In the genomic region with DNA sequence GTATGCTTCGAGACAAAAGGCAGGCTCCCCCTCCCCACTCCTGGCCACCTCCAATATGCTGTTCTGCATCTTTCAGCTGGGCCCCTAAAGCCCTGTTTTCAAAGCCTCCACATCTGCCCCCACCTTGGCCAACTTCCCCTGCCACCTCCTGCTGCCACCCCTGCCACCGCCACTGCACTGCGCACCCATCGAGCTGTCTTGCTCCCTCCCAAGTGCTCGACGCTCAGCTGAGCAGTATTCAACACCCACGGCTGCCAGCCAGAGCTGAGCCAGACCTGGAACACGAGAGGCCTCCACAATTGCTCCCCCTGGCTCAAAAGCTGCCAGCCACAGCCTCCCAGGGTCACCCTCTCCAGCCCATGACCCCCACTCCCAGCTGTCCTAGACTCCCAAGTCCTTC, we compare ENCODE assay signal across 24 mouse cellular contexts. TPM values are rescaled to one million over a fixed set of nuclear protein-coding genes. Genes with fewer than 3 reads are reported as not detected.
DNase-seq lines count a peak whose midpoint lies in the region; ATAC-seq and TF ChIP-seq lines count a peak whose summit lies in the region.
"Had no signal": no experiment of that assay in that cellular context is flagged by ENCODE, and none has a peak within 500 bp of the region (broad histone marks: within the 10 kb centered on the region; RNA-seq: fewer than 3 reads in every experiment).

No protein-coding gene starts in this region.

- intact Hi-C loops in left cerebral cortex, adult 2 months (cut with DNase I) = no loop called here
- intact Hi-C loops in left cerebral cortex, postnatal 4 days (cut with DNase I) = no loop called here

- no peak overlapping the region for H3K4me3 ChIP-seq in forebrain, embryonic 14.5 days (ENCODE audit: low read depth, low read length)
- no peak overlapping the region for H3K4me3 ChIP-seq in forebrain, embryonic 16.5 days (replicated peaks; ENCODE audit: low read length)
- H3K4me3 ChIP-seq in left cerebral cortex, adult 2 months = no peak overlapping the region
- peak overlapping the region; percentile 41; the same call in 1 of the 2 replicates for H3K4me3 ChIP-seq in E14TG2a.4 (replicated peaks; ENCODE audit: low read length)
- H3K4me3 ChIP-seq: embryonic facial prominence, embryonic 15.5 days; heart, embryonic 13.5 days; layer of hippocampus, adult 2 months; limb, embryonic 13.5 days; liver, embryonic 13.5 days; neural tube, embryonic 12.5 days had no signal

- WGBS in forebrain, embryonic 14.5 days = 45% methylated on average over 8 of the region's 8 CpGs
- WGBS in forebrain, embryonic 16.5 days = 33% methylated on average over 8 of the region's 8 CpGs

- no peaks in the 10 kb centered on the region for H3K9me3 ChIP-seq in forebrain, embryonic 14.5 days (replicated peaks; ENCODE audit: control insufficient read depth, low read length)
- no peaks in the 10 kb centered on the region for H3K9me3 ChIP-seq in forebrain, embryonic 16.5 days (ENCODE audit: control insufficient read depth, low read length)
- H3K9me3 ChIP-seq in E14TG2a.4 (ENCODE audit: low read length) = no peaks in the 10 kb centered on the region
- H3K9me3 ChIP-seq: embryonic facial prominence, embryonic 15.5 days; heart, embryonic 13.5 days; limb, embryonic 13.5 days; liver, embryonic 13.5 days; neural tube, embryonic 12.5 days had no signal

- H3K27ac ChIP-seq in forebrain, embryonic 14.5 days (ENCODE audit: low read depth, low read length) = no peak overlapping the region
- no peak overlapping the region for H3K27ac ChIP-seq in forebrain, embryonic 16.5 days (ENCODE audit: low read length)
- no peak overlapping the region for H3K27ac ChIP-seq in left cerebral cortex, adult 2 months
- H3K27ac ChIP-seq: embryonic facial prominence, embryonic 15.5 days; heart, embryonic 13.5 days; layer of hippocampus, adult 2 months; limb, embryonic 13.5 days; liver, embryonic 13.5 days; neural tube, embryonic 12.5 days had no signal

- no peak for DNase-seq in forebrain, embryonic 14.5 days (ENCODE audit: low spot score)
- DNase-seq in left cerebral cortex, adult 2 months (ENCODE audit: extremely low spot score in 1 of 2, low spot score in 2 of 2) = peak; percentile 44 to 48
- no peak for DNase-seq in left cerebral cortex, postnatal 4 days
- DNase-seq in right cerebral cortex, adult 2 months (ENCODE audit: low spot score in 2 of 2) = peak; percentile 53 to 59
- DNase-seq in urinary bladder, postnatal 4 days (ENCODE audit: low spot score in 2 of 2) = no peak
- DNase-seq: adrenal gland, postnatal 14 days; cerebellum, adult 18-20 months; cerebellum, postnatal 25 days; embryo, embryonic 11 days; gastrocnemius, postnatal 10 days; heart, adult 11 months; kidney, adult 18-20 months; kidney, postnatal 10 days; layer of hippocampus, postnatal 36 days; liver, embryonic 13.5 days; lung, embryonic 14.5 days; lung, postnatal 36 days had no signal

- no peak; the same call in 1 of the 2 replicates for TF ChIP-seq CTCF in left cerebral cortex, adult 2 months (IDR thresholded peaks at IDR 0.05)
- no peak for TF ChIP-seq CTCF in E14TG2a.4 (conservative IDR thresholded peaks at IDR 0.05; ENCODE audit: low read length)

- H3K27me3 ChIP-seq in forebrain, embryonic 14.5 days (replicated peaks; ENCODE audit: control insufficient read depth, insufficient read depth, low read length) = no peaks in the 10 kb centered on the region
- H3K27me3 ChIP-seq in forebrain, embryonic 16.5 days (replicated peaks; ENCODE audit: control insufficient read depth, insufficient read depth, low read length) = no peaks in the 10 kb centered on the region
- peaks cover 46% of the 10 kb centered on the region for H3K27me3 ChIP-seq in E14TG2a.4 (ENCODE audit: insufficient read depth, low read length)
- H3K27me3 ChIP-seq: embryonic facial prominence, embryonic 15.5 days; neural tube, embryonic 12.5 days had no signal

- H3K4me1 ChIP-seq in forebrain, embryonic 14.5 days (ENCODE audit: control insufficient read depth, insufficient read depth, low read length) = peaks cover 7% of the 10 kb centered on the region; the same call in 1 of the 2 replicates
- peaks cover 18% of the 10 kb centered on the region for H3K4me1 ChIP-seq in forebrain, embryonic 16.5 days (replicated peaks; ENCODE audit: control insufficient read depth, insufficient read depth, low read length)
- peaks cover 7% of the 10 kb centered on the region; the same call in 1 of the 2 replicates for H3K4me1 ChIP-seq in E14TG2a.4 (replicated peaks; ENCODE audit: low read depth, low read length)
- H3K4me1 ChIP-seq: embryonic facial prominence, embryonic 15.5 days; limb, embryonic 13.5 days; liver, embryonic 13.5 days had no signal

- no peak overlapping the region for H3K9ac ChIP-seq in forebrain, embryonic 14.5 days (ENCODE audit: low read length)
- H3K9ac ChIP-seq in forebrain, embryonic 16.5 days (replicated peaks; ENCODE audit: low read depth, low read length) = no peak overlapping the region
- H3K9ac ChIP-seq: embryonic facial prominence, embryonic 15.5 days; heart, embryonic 13.5 days; limb, embryonic 13.5 days; liver, embryonic 13.5 days; lung, embryonic 14.5 days; neural tube, embryonic 12.5 days had no signal

- H3K36me3 ChIP-seq in forebrain, embryonic 14.5 days (ENCODE audit: control insufficient read depth, insufficient read depth, low read length) = no peaks in the 10 kb centered on the region
- no peaks in the 10 kb centered on the region for H3K36me3 ChIP-seq in forebrain, embryonic 16.5 days (ENCODE audit: control insufficient read depth, insufficient read depth)
- H3K36me3 ChIP-seq in E14TG2a.4 (ENCODE audit: insufficient read depth, low read length) = no peaks in the 10 kb centered on the region
- H3K36me3 ChIP-seq: embryonic facial prominence, embryonic 15.5 days; heart, embryonic 13.5 days; limb, embryonic 13.5 days; liver, embryonic 13.5 days; neural tube, embryonic 12.5 days had no signal

- ATAC-seq in forebrain, embryonic 14.5 days = peak; percentile 37; the same call in 1 of the 2 replicates
- no peak for ATAC-seq in forebrain, embryonic 16.5 days

- no peak overlapping the region for H3K4me2 ChIP-seq in forebrain, embryonic 14.5 days (ENCODE audit: low read length)
- H3K4me2 ChIP-seq in forebrain, embryonic 16.5 days (ENCODE audit: low read length) = no peak overlapping the region
- H3K4me2 ChIP-seq: embryonic facial prominence, embryonic 15.5 days; heart, embryonic 13.5 days; limb, embryonic 13.5 days; liver, embryonic 13.5 days; lung, embryonic 14.5 days; neural tube, embryonic 12.5 days had no signal

RNA-seq across cellular contexts. Expression of a gene that starts 47.8 kb away (rescaled TPM):
- polyA plus RNA-seq in forebrain, embryonic 14.5 days (2014; fragmentation: Nextera tagmentation; extraction: Ambion mirVana) = 2.4 and 2.7 TPM in 2 replicates
- 4.5 and 5.5 TPM in 2 replicates for polyA plus RNA-seq in forebrain, embryonic 16.5 days (2015; fragmentation: Nextera tagmentation; extraction: Ambion mirVana)
- total RNA-seq in left cerebral cortex, adult 2 months (2021) = 10 to 100 TPM; 10.0 to 10.3 TPM
- total RNA-seq in left cerebral cortex, postnatal 4 days (2021) = 1 to 10 TPM; 3.9 to 6.0 TPM

Comparison
In these comparisons a context has a peak if more than half of its experiments do, and no peak if none do; other contexts are left out.
1. DNase-seq: peak in left cerebral cortex, adult 2 months (2 of 2) and right cerebral cortex, adult 2 months (2 of 2); none in forebrain, embryonic 14.5 days (single experiment), left cerebral cortex, postnatal 4 days (single experiment) and urinary bladder, postnatal 4 days (0 of 2).